Mouse (Mus musculus): ENCODE data around the gene Anks1b. TPM values are rescaled to one million over a fixed set of nuclear protein-coding genes. Genes with fewer than 3 reads are reported as not detected.
"Not testable (repeated sequence)": the region's sequence is repeated elsewhere in the genome, so short reads cannot be mapped to it uniquely, and the experiment has no call there.

The Anks1b gene
- total RNA-seq, 2 experiments from 2014 or later: 454 to 510 TPM

GRCm38 (mm10) chr10:90609437-90609836 lies 736.1 kb downstream of the Anks1b start:
- intact Hi-C loops (cut with DNase I): no loop called here
- DNase-seq (ENCODE audit: low spot score in 2 of 2): no peak

GRCm38 (mm10) chr10:90613051-90613450 lies 739.7 kb downstream of the Anks1b start:
- DNase-seq (ENCODE audit: low spot score in 2 of 2): no peak
- intact Hi-C loops (cut with DNase I): no loop called here

- intact Hi-C loops (cut with DNase I): no loop called here
- no peak for DNase-seq (ENCODE audit: low spot score in 2 of 2)
Measured at GRCm38 (mm10) chr10:90615196-90615595, 741.9 kb downstream of the Anks1b start.

GRCm38 (mm10) chr10:90616622-90617021 lies 743.3 kb downstream of the Anks1b start:
- intact Hi-C loops (cut with DNase I): no loop called here
- DNase-seq (ENCODE audit: low spot score in 2 of 2): no peak

GRCm38 (mm10) chr10:90617664-90618296 lies 744.5 kb downstream of the Anks1b start:
- DNase-seq (ENCODE audit: low spot score in 2 of 2): no peak
- intact Hi-C loops (cut with DNase I): no loop called here

GRCm38 (mm10) chr10:90627532-90627931 lies 754.2 kb downstream of the Anks1b start:
- no peak for DNase-seq (ENCODE audit: low spot score in 2 of 2)
- intact Hi-C loops (cut with DNase I): loop anchor here (5.0 kb wide), 1 partner anchor 50 kb away; no protein-coding TSS in a partner anchor

- intact Hi-C loops (cut with DNase I): no loop called here
Measured at GRCm38 (mm10) chr10:90630099-90630698, 756.9 kb downstream of the Anks1b start.

GRCm38 (mm10) chr10:90630794-90631193 lies 757.5 kb downstream of the Anks1b start:
- DNase-seq (ENCODE audit: low spot score in 2 of 2); intact Hi-C loops (cut with DNase I): not testable (repeated sequence)

More at GRCm38 (mm10) chr10:90630099-90630698, 756.9 kb downstream of the Anks1b start:
- no peak for DNase-seq (ENCODE audit: low spot score in 2 of 2)

GRCm38 (mm10) chr10:90637352-90637751 lies 764.0 kb downstream of the Anks1b start:
- intact Hi-C loops (cut with DNase I): loop anchor here (5.0 kb wide), 1 partner anchor 40 kb away; no protein-coding TSS in a partner anchor
- DNase-seq (ENCODE audit: low spot score in 2 of 2): no peak

- intact Hi-C loops (cut with DNase I): no loop called here
Measured at GRCm38 (mm10) chr10:90649681-90650080, 776.4 kb downstream of the Anks1b start.

GRCm38 (mm10) chr10:90657416-90658120 lies 784.3 kb downstream of the Anks1b start:
- DNase-seq (ENCODE audit: low spot score in 2 of 2): peak in 1 of 2 experiments; percentile 71
- intact Hi-C loops (cut with DNase I): no loop called here

More at GRCm38 (mm10) chr10:90649681-90650080, 776.4 kb downstream of the Anks1b start:
- peak in 1 of 2 experiments; percentile 58 for DNase-seq (ENCODE audit: low spot score in 2 of 2)

GRCm38 (mm10) chr10:90666746-90667145 lies 793.4 kb downstream of the Anks1b start:
- no peak for DNase-seq (ENCODE audit: low spot score in 2 of 2)
- intact Hi-C loops (cut with DNase I): no loop called here

GRCm38 (mm10) chr10:90670291-90670690 lies 797.0 kb downstream of the Anks1b start:
- DNase-seq (ENCODE audit: low spot score in 2 of 2): no peak
- intact Hi-C loops (cut with DNase I): loop anchor here (10.0 kb wide), 1 partner anchor 365 kb away; no protein-coding TSS in a partner anchor

- intact Hi-C loops (cut with DNase I): loop anchor here (10.0 kb wide), 1 partner anchor 367 kb away; no protein-coding TSS in a partner anchor
- DNase-seq (ENCODE audit: low spot score in 2 of 2): no peak
Measured at GRCm38 (mm10) chr10:90672135-90672534, 798.8 kb downstream of the Anks1b start.

- intact Hi-C loops (cut with DNase I): loop anchor here (10.0 kb wide), 1 partner anchor 370 kb away; no protein-coding TSS in a partner anchor
- DNase-seq (ENCODE audit: low spot score in 2 of 2): peak; percentile 83 to 96
Measured at GRCm38 (mm10) chr10:90674362-90674761, 801.1 kb downstream of the Anks1b start.

GRCm38 (mm10) chr10:90677421-90677820 lies 804.1 kb downstream of the Anks1b start:
- DNase-seq (ENCODE audit: low spot score in 2 of 2): peak in 1 of 2 experiments; percentile 89
- intact Hi-C loops (cut with DNase I): loop anchor here (1.0 to 10.0 kb wide), 7 partner anchors 20 to 373 kb away; no protein-coding TSS in a partner anchor

GRCm38 (mm10) chr10:90679713-90680470 lies 806.6 kb downstream of the Anks1b start:
- peak; percentile 50 to 92 for DNase-seq (ENCODE audit: low spot score in 2 of 2)
- intact Hi-C loops (cut with DNase I): loop anchor here (5.0 to 10.0 kb wide), 5 partner anchors 53 to 375 kb away; no protein-coding TSS in a partner anchor

- intact Hi-C loops (cut with DNase I): no loop called here
Measured at GRCm38 (mm10) chr10:90683813-90684212, 810.5 kb downstream of the Anks1b start.

GRCm38 (mm10) chr10:90685367-90685766 lies 812.1 kb downstream of the Anks1b start:
- no peak for DNase-seq (ENCODE audit: low spot score in 2 of 2)
- intact Hi-C loops (cut with DNase I): no loop called here

More at GRCm38 (mm10) chr10:90683813-90684212, 810.5 kb downstream of the Anks1b start:
- DNase-seq (ENCODE audit: low spot score in 2 of 2): no peak
